Mouse (Mus musculus): Measurements from ENCODE around the gene Setd1b.

The Setd1b gene

GRCm38 (mm10) chr5:123142161-123143157, at the start of gene Setd1b:
TSS of gene Setd1b (plus strand) at chr5:123142193.
- no peak for DNase-seq (ENCODE audit: extremely low read depth, low read depth, low spot score)

- no peak for DNase-seq (ENCODE audit: extremely low read depth, low read depth, low spot score)
Observed at GRCm38 (mm10) chr5:123093077-123093633, 48.8 kb upstream of the Setd1b start.

- DNase-seq (ENCODE audit: extremely low read depth, low read depth, low spot score), result no peak
Observed at GRCm38 (mm10) chr5:123094238-123094991, 47.6 kb upstream of the Setd1b start.

GRCm38 (mm10) chr5:123096299-123096698, 45.7 kb upstream of the Setd1b start:
- DNase-seq (ENCODE audit: extremely low read depth, low read depth, low spot score), result no peak

GRCm38 (mm10) chr5:123098487-123098886, 43.5 kb upstream of the Setd1b start:
- DNase-seq (ENCODE audit: extremely low read depth, low read depth, low spot score), result no peak

GRCm38 (mm10) chr5:123102376-123102775, 39.6 kb upstream of the Setd1b start:
- no peak for DNase-seq (ENCODE audit: extremely low read depth, low read depth, low spot score)

- no peak for DNase-seq (ENCODE audit: extremely low read depth, low read depth, low spot score)
Observed at GRCm38 (mm10) chr5:123103556-123103955, 38.4 kb upstream of the Setd1b start.

- DNase-seq (ENCODE audit: extremely low read depth, low read depth, low spot score), result no peak
Observed at GRCm38 (mm10) chr5:123104769-123105168, 37.2 kb upstream of the Setd1b start.

GRCm38 (mm10) chr5:123109452-123110203, 32.4 kb upstream of the Setd1b start:
- no peak for DNase-seq (ENCODE audit: extremely low read depth, low read depth, low spot score)

- DNase-seq (ENCODE audit: extremely low read depth, low read depth, low spot score), result no peak
Observed at GRCm38 (mm10) chr5:123110296-123110721, 31.7 kb upstream of the Setd1b start.

GRCm38 (mm10) chr5:123114109-123114508, 27.9 kb upstream of the Setd1b start:
- DNase-seq (ENCODE audit: extremely low read depth, low read depth, low spot score), result no peak

GRCm38 (mm10) chr5:123114924-123115323, 27.1 kb upstream of the Setd1b start:
- no peak for DNase-seq (ENCODE audit: extremely low read depth, low read depth, low spot score)

- no peak for DNase-seq (ENCODE audit: extremely low read depth, low read depth, low spot score)
Observed at GRCm38 (mm10) chr5:123116080-123116479, 25.9 kb upstream of the Setd1b start.

GRCm38 (mm10) chr5:123117257-123117656, 24.7 kb upstream of the Setd1b start:
- no peak for DNase-seq (ENCODE audit: extremely low read depth, low read depth, low spot score)

- DNase-seq (ENCODE audit: extremely low read depth, low read depth, low spot score), result no peak
Observed at GRCm38 (mm10) chr5:123117773-123118172, 24.2 kb upstream of the Setd1b start.

- no peak for DNase-seq (ENCODE audit: extremely low read depth, low read depth, low spot score)
Observed at GRCm38 (mm10) chr5:123118826-123119225, 23.2 kb upstream of the Setd1b start.

- no peak for DNase-seq (ENCODE audit: extremely low read depth, low read depth, low spot score)
Observed at GRCm38 (mm10) chr5:123120624-123121215, 21.3 kb upstream of the Setd1b start.

GRCm38 (mm10) chr5:123122181-123122580, 19.8 kb upstream of the Setd1b start:
- DNase-seq (ENCODE audit: extremely low read depth, low read depth, low spot score), result no peak

- DNase-seq (ENCODE audit: extremely low read depth, low read depth, low spot score), result no peak
Observed at GRCm38 (mm10) chr5:123125105-123125504, 16.9 kb upstream of the Setd1b start.

Measured in fat pad, adult 2 months (tissue).